Mouse (Mus musculus) midbrain, embryonic 16.5 days (tissue): Measurements from ENCODE around the gene Nexmif. TPM values are rescaled to one million over a fixed set of nuclear protein-coding genes. Genes with fewer than 3 reads are reported as not detected.
"Not testable (repeated sequence)": the region's sequence is repeated elsewhere in the genome, so short reads cannot be mapped to it uniquely, and the experiment has no call there.

Experiments used
- ATAC-seq: fragments of 200-750 bp; cut with Nextera tagmentation; 2 replicates; pipeline ENCODE4 v1.8.0; 2017; ENCODE audit warnings: moderate TSS enrichment
- H3K27ac ChIP-seq: fragments of 300-500 bp; sonication (generic); 2 replicates; pipeline ENCODE4 v1.5.1; 2014; ENCODE audit warnings: mild to moderate bottlenecking, low read length, mixed read lengths
- H3K27me3 ChIP-seq: fragments of 300-500 bp; sonication (generic); 2 replicates; pipeline ENCODE4 v1.6.1; 2014; ENCODE audit warnings: low read depth, low read length, mixed read lengths; ENCODE audit not compliant: control insufficient read depth, insufficient read depth
- H3K36me3 ChIP-seq: fragments of 300-500 bp; sonication (generic); 2 replicates; pipeline ENCODE4 v1.6.1; 2014; ENCODE audit warnings: mild to moderate bottlenecking, low read length, moderate library complexity, mixed read lengths; ENCODE audit not compliant: control insufficient read depth, insufficient read depth
- H3K4me1 ChIP-seq: fragments of 300-500 bp; sonication (generic); 2 replicates; pipeline ENCODE4 v1.6.1; 2014; ENCODE audit warnings: mild to moderate bottlenecking, low read length, mixed read lengths; ENCODE audit not compliant: control insufficient read depth, insufficient read depth
- H3K4me2 ChIP-seq: fragments of 300-500 bp; sonication (generic); 2 replicates; pipeline ENCODE4 v1.6.1; 2014; ENCODE audit warnings: mild to moderate bottlenecking, low read length, mixed read lengths
- H3K4me3 ChIP-seq: fragments of 300-500 bp; sonication (generic); 2 replicates; pipeline ENCODE4 v1.5.1; 2014; ENCODE audit warnings: low read depth, mild to moderate bottlenecking, low read length, moderate library complexity, mixed read lengths
- H3K9ac ChIP-seq: fragments of 300-500 bp; sonication (generic); 2 replicates; pipeline ENCODE4 v1.6.1; 2014; ENCODE audit warnings: low read depth, low read length, mixed read lengths
- H3K9me3 ChIP-seq: fragments of 300-500 bp; sonication (generic); replicated peaks from 2 replicates; pipeline ENCODE4 v1.6.1; 2014; ENCODE audit warnings: mild to moderate bottlenecking, low read length, mixed read lengths; ENCODE audit not compliant: control insufficient read depth, poor library complexity, severe bottlenecking
- WGBS: fragments of 180-500 bp; shearing (Covaris S2); extraction: QIAGEN DNeasy Blood & Tissue Kit; methylation state at CpG from one replicate; pipeline ENCODE4 v1.1.7; 2014; 5-methylcytosine and 5-hydroxymethylcytosine counted together
- microRNA counts: library from miRNA; unstranded; fragments of <30 nt; microRNA quantifications from one replicate; lab custom pipeline; 2016
- microRNA-seq: library from miRNA; unstranded; fragments of <30 nt; microRNA quantifications from one replicate; pipeline ENCODE4, GENCODE M21; 2017
- polyA plus RNA-seq: library from polyadenylated mRNA; unstranded; fragments of >200 nt; fragmentation: Nextera tagmentation; extraction: Ambion mirVana; gene quantifications from 2 replicates; pipeline ENCODE4 v1.2.1, GENCODE M21; 2015

The Nexmif gene
- polyA plus RNA-seq, 1 experiment from 2014 or later = 19.2 TPM

DNA sequence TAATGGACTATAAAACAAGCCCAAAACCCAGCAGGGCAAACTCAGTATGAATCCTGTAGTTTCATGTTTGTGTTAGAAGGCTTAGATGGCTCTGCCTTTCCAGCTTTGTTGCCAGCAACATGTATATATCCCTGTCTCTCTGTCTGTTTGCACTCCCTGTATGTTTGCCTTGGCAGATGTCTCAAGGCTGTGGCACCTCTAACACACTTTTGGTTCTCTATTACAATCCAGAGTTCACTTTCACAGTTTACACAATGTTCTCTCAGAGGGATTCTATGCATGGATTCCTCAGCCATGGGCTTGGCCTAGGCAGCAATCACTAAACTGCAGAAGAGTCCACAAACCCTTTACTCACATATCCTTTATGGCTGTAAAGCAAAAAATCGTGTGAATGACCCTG lies 50.9 kb downstream of the Nexmif start:
- WGBS = 48% methylated on average over 1 of the region's 1 CpGs
- no peaks in the 10 kb centered on the region for H3K27me3 ChIP-seq

DNA sequence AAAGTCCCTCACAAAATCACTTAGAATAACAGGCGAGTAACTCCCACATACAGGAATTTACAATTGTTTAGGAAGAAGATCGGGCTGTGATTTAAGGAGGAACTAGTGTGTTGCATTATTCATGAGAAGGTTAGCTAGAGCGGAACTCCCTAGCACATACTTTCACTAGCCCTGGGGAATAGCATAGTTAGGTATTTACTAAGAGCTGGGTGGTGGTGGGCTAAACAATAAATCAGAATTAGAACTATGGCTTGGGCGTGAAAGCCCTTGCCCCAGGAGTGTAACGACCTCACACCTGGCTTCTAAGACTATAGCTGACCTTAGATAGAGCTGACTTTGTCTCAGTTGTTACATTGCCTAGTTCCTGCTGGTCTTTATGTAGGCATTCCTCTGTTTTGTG lies 85.7 kb downstream of the Nexmif start:
- H3K4me1 ChIP-seq, H3K27ac ChIP-seq, H3K36me3 ChIP-seq, H3K4me3 ChIP-seq, H3K9me3 ChIP-seq, H3K4me2 ChIP-seq, ATAC-seq, H3K27me3 ChIP-seq, H3K9ac ChIP-seq: not testable (repeated sequence)
- WGBS = 66% methylated on average over 5 of the region's 5 CpGs

More for the DNA sequence above, 50.9 kb downstream of the Nexmif start:
- Histone ChIP-seq H3K27ac (no peak overlapping the region), H3K9ac (no peak overlapping the region), H3K4me3 (no peak overlapping the region), H3K36me3 (no peaks in the 10 kb centered on the region), H3K4me1 (no peaks in the 10 kb centered on the region), H3K4me2 (no peak overlapping the region), H3K9me3 (no peaks in the 10 kb centered on the region)
- no peak for ATAC-seq

DNA sequence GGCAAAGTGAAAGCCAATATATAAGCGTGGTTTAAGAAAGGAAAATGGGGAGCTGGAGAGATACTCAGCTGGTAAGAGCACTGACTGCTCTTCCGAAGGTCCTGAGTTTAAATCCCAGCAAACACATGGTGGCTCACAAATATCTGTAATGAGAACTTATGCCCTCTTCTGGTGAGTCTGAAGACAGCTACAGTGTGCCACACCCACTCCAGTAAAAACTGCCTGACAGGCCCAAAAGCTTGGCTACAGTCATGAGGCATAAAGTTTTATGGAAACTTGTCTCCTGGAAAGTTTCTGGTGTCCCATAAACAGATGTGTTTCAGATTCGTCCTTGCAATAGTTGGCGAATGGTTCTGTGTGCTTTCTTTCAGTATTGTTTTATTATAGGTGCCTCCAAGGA lies 86.4 kb downstream of the Nexmif start:
- ATAC-seq = no peak
- Histone ChIP-seq H3K9ac (no peak overlapping the region), H3K27me3 (no peaks in the 10 kb centered on the region), H3K36me3 (no peaks in the 10 kb centered on the region), H3K9me3 (no peaks in the 10 kb centered on the region), H3K4me3 (no peak overlapping the region), H3K4me1 (no peaks in the 10 kb centered on the region), H3K27ac (no peak overlapping the region), H3K4me2 (no peak overlapping the region)
- WGBS = 85% methylated on average over 4 of the region's 4 CpGs

DNA sequence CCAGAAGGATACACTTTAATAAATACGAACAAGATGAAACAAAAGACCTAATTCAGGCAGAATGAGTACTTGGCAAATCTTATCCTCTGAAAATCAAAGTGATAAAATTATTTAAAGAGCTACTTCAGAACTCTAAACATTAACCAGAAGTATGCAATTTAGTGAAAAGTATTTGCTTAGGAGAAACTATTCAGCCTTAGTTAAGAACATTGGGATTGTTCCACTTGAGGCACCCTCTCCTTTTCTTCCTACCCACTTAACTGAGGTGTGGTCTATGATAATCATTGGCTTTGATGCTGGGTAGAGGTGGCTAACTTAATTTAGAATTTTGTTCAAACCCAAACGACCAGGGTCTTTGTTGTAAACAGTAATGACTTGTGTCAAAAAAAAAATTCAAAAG lies 146.1 kb downstream of the Nexmif start:
- no peaks in the 10 kb centered on the region for H3K27me3 ChIP-seq

DNA sequence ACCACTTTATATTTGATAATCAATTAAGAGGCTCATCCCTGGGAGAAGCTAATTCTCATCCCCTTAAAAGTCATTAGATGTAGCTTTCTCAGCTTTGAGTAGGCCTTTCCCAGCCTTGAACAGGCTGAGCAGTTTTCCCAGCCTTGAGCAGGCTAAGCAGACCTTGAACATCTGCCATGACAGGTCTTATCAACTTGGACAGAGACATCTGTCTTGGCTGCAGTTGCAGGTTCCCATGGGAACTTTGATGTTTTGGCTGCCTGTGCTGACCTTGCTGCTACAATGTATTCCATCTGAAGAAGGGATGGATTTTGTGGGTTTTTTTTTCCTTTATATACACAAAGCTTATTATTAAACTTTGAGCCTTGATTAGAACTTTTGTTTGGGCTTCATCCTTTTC lies 160.7 kb downstream of the Nexmif start:
- Histone ChIP-seq H3K27me3 (peaks cover 13% of the 10 kb centered on the region), H3K9ac (no peak overlapping the region), H3K4me1 (no peaks in the 10 kb centered on the region), H3K27ac (no peak overlapping the region), H3K4me2 (no peak overlapping the region), H3K36me3 (no peaks in the 10 kb centered on the region), H3K4me3 (no peak overlapping the region), H3K9me3 (no peaks in the 10 kb centered on the region)
- no peak for ATAC-seq

More for the DNA sequence above, 146.1 kb downstream of the Nexmif start:
- H3K4me2 ChIP-seq = no peak overlapping the region
- no peak for ATAC-seq
- H3K36me3 ChIP-seq = no peaks in the 10 kb centered on the region
- no peak overlapping the region for H3K27ac ChIP-seq
- no peaks in the 10 kb centered on the region for H3K4me1 ChIP-seq
- WGBS = 61% methylated on average over 2 of the region's 2 CpGs
- H3K4me3 ChIP-seq = no peak overlapping the region
- H3K9ac ChIP-seq = no peak overlapping the region
- no peaks in the 10 kb centered on the region for H3K9me3 ChIP-seq

DNA sequence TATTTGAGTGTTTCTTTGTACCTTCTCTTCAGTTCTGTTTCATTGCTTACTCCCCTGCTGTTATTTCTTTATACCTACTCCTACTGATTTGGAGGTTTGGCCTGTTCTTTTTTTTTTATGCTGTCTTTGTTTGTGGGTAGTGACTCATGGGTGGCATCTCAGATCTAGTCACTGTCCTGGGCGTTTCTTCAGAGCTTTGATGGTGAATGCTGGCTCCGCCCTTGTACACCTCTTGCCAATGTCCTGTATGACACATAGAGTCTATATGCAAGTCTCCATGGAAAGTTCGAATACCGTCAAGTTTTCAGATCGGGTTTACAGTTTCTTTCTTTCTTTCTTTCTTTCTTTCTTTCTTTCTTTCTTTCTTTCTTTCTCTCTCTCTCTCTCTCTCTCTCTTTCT lies 167.1 kb downstream of the Nexmif start:
- H3K27me3 ChIP-seq = peaks cover 3% of the 10 kb centered on the region; the same call in 1 of the 2 replicates
- no peak overlapping the region for H3K27ac ChIP-seq
- no peak for ATAC-seq
- no peaks in the 10 kb centered on the region for H3K4me1 ChIP-seq
- H3K4me3 ChIP-seq = no peak overlapping the region
- no peaks in the 10 kb centered on the region for H3K9me3 ChIP-seq
- no peak overlapping the region for H3K9ac ChIP-seq
- H3K4me2 ChIP-seq = no peak overlapping the region
- H3K36me3 ChIP-seq = no peaks in the 10 kb centered on the region
- 82% methylated on average over 5 of the region's 5 CpGs for WGBS

DNA sequence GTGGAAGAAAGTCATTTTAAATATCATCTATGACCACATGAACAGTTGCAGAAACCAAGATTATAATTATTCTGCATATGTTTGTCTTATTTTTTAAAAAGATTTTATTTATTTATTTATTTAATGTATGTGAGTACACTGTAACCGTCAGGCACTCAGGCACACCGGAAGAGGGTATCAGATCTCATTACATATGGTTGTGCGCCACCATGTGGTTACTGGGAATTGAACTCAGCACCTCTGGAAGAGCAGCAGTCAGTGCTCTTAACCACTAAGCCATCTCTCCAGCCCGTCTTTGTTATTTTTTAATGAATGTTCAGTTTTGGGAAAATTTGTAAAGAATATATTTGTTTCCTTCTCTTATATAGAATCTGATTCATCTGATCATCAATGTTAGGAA lies 168.2 kb downstream of the Nexmif start:
- Histone ChIP-seq H3K36me3 (no peaks in the 10 kb centered on the region), H3K27me3 (peaks cover 3% of the 10 kb centered on the region; the same call in 1 of the 2 replicates), H3K9me3 (no peaks in the 10 kb centered on the region), H3K4me2 (no peak overlapping the region), H3K4me3 (no peak overlapping the region), H3K9ac (no peak overlapping the region), H3K27ac (no peak overlapping the region), H3K4me1 (no peaks in the 10 kb centered on the region)
- 54% methylated on average over 4 of the region's 4 CpGs for WGBS
- ATAC-seq = no peak

MicroRNAs within 50 kb of the gene (microRNA counts, 519-probe panel; counts per million panel counts)
- microRNA mmu-miR-672 (lab: Ali Mortazavi, UCI) = 2,046 counts per million, percentile 51 among the panel's probes with 10 or more counts

Small RNA genes within 50 kb of the gene (microRNA-seq; reads per million reads assigned to microRNA genes)
- gene Gm24993 (not detected), gene Mir672 (401 reads per million, percentile 69 among the genes with 10 or more reads in this experiment)

Other genes with a start within 250 kb of the Nexmif start
- 24.6 and 29.9 TPM in 2 replicates for gene Rlim, start 219.9 kb downstream of the Nexmif start, polyA plus RNA-seq
- 5.7 and 7.2 TPM in 2 replicates for gene Abcb7, start 212.7 kb upstream of the Nexmif start, polyA plus RNA-seq